Mouse (Mus musculus) urinary bladder, postnatal 4 days (tissue): ENCODE measurements around the gene Col15a1.

ENCODE experiments used
- DNase-seq, 2 experiments: peaks; one replicate each; pipeline ENCODE4 v3.0.0; 2021 to 2022; ENCODE audit warnings: low spot score in 2 of 2

The Col15a1 gene

GRCm38 (mm10) chr4:47207969-47208420, at the start of gene Col15a1:
Col15a1 (plus strand) TSS chr4:47208161.
- no peak for DNase-seq

DNA sequence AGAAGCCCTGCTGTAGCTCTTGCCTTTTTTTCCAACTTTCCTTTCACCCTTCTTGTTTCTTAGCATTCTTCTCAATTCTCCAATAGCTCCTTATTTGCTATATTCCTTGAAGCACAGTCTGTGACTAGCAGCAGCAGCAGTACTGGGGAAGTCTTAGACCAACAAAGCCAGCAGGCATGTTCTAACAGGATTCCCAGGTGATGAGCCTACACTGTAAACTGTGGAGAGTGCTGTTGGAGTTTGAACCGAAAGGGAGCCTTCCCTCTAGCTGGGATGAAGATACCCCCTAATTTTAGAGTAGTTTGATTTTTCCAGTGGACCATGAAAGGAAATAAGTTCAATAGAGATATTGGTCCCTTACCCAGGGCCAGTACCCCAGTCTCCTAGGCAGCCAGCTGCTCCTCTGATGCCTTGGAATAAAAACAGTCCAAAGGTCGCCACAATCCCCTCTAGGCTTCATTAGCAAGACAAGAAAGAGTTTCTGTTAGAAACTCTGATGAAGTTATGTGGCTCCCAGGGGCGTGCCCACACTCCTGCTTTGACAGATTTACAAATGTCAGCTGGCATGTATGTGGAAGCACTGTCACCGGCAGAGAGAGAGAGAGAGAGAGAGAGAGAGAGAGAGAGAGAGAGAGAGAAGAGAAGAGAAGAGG, 46.7 kb upstream of the Col15a1 start:
- no peak for DNase-seq

DNA sequence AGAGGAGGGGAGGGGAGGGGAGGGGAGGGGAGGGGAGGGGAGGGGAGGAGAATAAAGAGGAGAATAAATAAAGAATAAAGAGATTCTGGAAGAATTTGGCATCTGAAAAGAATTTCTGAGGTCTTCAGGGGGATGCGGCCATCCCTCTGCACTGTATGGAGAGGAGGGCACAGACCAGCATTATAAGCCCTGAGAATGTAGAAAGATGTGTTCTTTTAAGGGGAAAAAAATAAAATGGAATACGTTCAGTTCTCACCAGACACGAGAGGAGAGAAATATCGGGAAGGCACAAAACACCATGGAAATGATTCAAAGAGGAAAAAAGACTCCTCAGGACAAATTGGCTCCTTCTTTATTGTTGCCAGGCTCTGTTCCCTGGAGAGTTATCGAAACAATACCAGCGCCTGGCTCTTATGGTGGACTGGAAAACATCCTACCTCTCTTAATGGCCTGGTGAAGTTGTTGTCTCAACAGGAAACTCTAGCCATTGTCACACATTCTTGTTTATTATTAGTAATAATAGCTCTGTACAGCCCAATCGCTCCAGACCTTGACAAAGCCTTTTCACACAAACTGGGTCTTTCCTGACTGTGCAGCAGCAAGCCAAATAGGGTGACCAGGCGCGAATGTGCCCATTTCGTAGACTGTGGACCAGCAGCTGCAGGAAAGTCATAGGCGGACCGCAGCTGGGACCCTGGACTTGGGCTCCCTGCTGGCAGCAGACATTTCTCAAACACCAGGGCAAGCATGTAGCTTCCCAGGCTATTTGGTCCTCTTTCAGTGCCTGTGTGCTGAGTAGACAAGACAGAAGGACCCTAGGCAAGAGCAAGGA, 46.0 kb upstream of the Col15a1 start:
- no peak for DNase-seq

DNA sequence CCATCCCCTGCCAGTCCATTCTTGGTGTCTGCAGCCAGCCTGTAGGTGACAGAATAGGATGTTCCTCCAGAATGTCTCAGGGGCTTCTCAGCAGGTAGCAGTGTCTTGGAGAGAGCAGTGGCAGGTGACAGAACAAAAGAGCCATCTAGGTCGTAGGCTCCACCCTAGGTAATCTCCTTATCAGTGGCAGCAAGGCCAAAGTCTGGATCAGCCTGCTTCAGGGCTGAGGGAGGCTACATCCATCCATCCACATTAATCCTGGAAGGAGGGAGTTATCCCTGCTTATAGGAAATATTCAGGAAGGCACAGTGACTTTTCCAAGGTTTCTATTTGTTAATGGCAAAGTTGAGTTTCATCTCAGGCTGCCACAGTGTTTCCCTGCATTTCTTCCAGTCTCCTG, 35.6 kb upstream of the Col15a1 start:
- no peak for DNase-seq

- no peak for DNase-seq
These were observed 30.9 kb upstream of the Col15a1 start for GRCm38 (mm10) chr4:47177101-47177500.

- peak in 1 of 2 experiments; percentile 42 for DNase-seq
These were observed 29.6 kb upstream of the Col15a1 start for GRCm38 (mm10) chr4:47178261-47178961.

DNA sequence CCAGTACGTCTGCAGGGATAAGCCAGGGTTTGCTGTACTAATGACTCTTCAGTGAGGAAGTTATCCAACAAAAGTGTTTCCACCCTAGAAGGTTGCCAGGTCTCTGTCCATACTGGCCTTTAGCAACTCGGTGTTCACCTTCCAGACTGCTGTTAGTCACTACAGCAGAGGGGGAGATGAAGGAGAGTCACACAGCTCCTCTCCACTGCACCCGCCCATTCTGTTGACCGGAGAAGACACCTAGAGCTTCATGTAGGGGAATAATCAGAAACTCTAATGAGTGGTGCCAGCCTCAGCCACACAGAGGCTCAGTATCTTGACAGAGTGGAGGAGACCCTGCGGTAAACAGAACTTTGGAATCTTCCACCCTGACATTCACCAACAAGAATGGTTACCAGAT, 28.4 kb upstream of the Col15a1 start:
- DNase-seq = no peak

GRCm38 (mm10) chr4:47184058-47184661, 23.8 kb upstream of the Col15a1 start:
- DNase-seq = no peak

- DNase-seq = no peak
These were observed 21.4 kb upstream of the Col15a1 start for GRCm38 (mm10) chr4:47186514-47186913.

- no peak for DNase-seq
These were observed 11.8 kb upstream of the Col15a1 start for GRCm38 (mm10) chr4:47196173-47196572.

- DNase-seq = no peak
These were observed 4.3 kb upstream of the Col15a1 start for GRCm38 (mm10) chr4:47203643-47204042.

DNA sequence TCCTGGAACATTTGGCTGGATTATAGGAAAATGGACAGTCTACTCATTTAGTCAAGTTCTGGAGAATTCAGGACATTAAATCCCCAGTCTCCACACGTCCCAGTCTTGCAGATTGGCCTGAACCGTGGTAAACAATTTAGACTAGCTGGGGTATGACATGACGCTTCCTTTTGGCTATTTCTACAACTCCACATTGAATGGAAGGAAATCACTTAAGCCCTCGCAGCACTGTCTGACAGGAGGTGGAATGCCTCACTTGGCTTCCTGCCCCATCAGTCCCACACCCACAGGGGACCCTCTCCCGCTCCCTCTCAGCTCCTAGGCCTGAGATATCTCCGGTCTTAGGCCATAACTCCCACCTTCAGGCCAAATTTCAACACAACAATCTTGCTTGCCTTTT, 2.1 kb upstream of the Col15a1 start:
- no peak for DNase-seq

DNA sequence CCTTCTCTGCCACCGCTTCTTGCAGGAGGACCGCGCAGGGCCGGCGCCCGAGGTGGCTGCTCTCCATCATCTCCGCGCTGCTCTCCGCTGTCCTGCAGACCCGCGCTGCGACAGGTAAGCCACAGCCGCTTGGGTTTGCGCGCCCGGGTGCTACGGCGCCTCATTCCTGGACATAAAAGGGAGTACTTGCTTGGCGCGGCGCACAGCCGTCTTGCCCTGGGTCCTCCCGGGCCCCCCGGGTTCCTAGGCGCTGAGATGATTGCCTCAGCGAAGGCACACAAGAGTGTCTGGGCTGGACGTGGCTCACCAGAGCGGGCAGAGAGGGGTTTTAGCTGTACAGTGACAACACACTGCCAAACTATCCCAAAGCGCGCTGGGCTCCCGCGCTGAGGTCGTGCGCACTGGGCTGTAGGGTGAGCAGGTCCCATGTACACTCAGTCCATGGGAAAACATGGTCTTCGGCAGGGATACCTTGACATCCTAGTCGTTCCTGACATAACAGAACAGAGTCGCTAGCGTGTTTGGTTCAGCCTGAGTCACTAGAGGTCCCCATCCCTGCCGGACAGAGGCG, 545 bp downstream of the Col15a1 start:
- DNase-seq = no peak

DNA sequence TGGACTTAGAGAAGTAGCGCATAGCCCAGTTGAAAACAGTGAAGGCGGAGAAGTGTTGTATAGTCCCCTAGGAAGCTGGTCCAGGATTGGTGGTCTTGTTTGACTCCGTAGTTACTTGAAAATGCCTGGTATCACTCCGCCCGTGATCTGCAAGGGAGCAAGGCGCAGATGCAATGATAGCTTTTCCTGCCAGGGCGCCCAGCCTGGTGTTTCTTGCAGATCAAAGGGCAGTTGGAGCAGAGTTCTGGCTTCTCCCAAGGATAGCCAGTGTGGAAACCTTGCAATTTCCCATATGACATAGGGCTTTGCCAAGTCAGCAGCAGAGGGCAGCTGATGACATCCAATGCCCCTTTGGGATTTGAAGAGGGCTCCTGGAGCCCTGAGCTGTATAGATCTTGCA, 1.5 kb downstream of the Col15a1 start:
- DNase-seq = no peak

- no peak for DNase-seq
These were observed 10.9 kb downstream of the Col15a1 start for GRCm38 (mm10) chr4:47218828-47219227.

- no peak for DNase-seq
These were observed 11.4 kb downstream of the Col15a1 start for GRCm38 (mm10) chr4:47219393-47219792.

- no peak for DNase-seq
These were observed 12.6 kb downstream of the Col15a1 start for GRCm38 (mm10) chr4:47220544-47220943.

DNA sequence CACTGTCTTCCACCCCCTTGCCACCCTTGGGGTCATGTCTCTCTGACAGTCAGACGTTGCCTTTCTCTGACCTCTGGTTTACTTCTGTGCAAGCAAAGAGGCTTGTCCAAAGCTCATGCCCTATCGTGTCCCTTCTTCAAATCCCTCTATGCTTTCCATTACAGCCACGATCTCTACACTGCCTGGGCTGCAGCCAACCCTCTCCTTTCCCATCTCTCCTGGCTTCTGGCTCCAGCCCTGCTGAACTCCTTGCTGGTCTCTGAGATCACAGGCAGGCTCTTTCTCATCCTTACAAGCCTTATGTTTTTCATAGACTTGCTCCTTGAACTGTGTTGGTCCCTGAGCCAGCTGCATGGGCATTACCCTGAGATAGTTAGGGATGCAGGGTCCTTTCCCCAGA, 14.2 kb downstream of the Col15a1 start:
- DNase-seq = no peak

DNA sequence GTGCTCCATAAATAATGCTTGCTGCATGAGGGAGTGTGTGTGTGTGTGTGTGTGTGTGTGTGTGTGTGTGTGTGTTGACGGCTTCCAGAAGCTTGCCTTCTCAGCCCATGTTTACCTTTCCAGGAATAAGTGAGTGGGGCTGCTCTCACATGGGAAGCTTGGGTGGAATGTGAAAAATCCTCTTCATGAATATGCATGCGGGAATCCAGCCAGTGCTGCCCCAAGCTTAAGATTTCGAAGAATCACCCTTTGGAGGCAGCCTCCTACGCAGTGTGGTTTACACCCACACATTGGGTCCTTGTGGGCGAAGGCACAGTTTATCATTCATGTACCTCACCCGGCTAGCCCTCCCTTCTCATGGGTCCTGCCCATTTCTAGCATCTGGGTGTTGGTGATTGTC, 18.0 kb downstream of the Col15a1 start:
- DNase-seq = no peak

GRCm38 (mm10) chr4:47227101-47227500, 19.1 kb downstream of the Col15a1 start:
- DNase-seq = no peak

GRCm38 (mm10) chr4:47227756-47228155, 19.8 kb downstream of the Col15a1 start:
- peak in 1 of 2 experiments; percentile 68 for DNase-seq

DNA sequence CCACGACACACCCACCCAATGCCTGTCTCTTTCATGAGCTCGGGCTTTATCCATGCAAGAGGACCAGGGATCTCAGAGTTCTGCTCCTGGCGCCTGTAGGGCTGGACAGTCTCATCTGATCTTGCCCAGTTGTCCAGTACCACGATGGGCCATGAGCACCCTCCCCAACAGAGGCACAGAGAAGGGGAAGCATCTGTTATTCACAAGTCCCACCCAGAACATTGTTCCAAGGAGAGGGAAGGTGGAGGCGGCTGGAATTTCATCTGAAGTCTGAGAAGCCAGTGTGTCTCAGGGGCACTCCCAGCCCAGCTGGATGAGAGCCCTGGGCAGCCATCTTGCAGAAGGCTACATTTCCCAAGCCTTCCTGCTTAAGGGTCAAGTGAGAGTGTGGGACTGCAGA, 21.0 kb downstream of the Col15a1 start:
- no peak for DNase-seq
